Mouse (Mus musculus) hindbrain, postnatal 0 days (tissue): ENCODE measurements around the gene Amph. TPM values are rescaled to one million over a fixed set of nuclear protein-coding genes. Genes with fewer than 3 reads are reported as not detected.
"Not testable (repeated sequence)": the region's sequence is repeated elsewhere in the genome, so short reads cannot be mapped to it uniquely, and the experiment has no call there.

Source experiments
- ATAC-seq: fragments of 200-750 bp; cut with Nextera tagmentation; 2 replicates; pipeline ENCODE4 v1.8.0; 2017; ENCODE audit warnings: mild to moderate bottlenecking, moderate TSS enrichment, moderate library complexity
- DNase-seq: peaks from one replicate; pipeline ENCODE4 v3.0.0-alpha.2; 2015; ENCODE audit warnings: low spot score
- H3K27ac ChIP-seq: fragments of 300-500 bp; sonication (generic); 2 replicates; pipeline ENCODE4 v1.5.1; 2014; ENCODE audit warnings: mild to moderate bottlenecking
- H3K27me3 ChIP-seq: fragments of 300-500 bp; sonication (generic); 2 replicates; pipeline ENCODE4 v1.6.1; 2014; ENCODE audit warnings: low read length, mixed read lengths; ENCODE audit not compliant: insufficient read depth
- H3K36me3 ChIP-seq: fragments of 300-500 bp; sonication (generic); 2 replicates; pipeline ENCODE4 v1.6.1; 2014; ENCODE audit warnings: low read length, mixed read lengths; ENCODE audit not compliant: insufficient read depth
- H3K4me1 ChIP-seq: fragments of 300-500 bp; sonication (generic); 2 replicates; pipeline ENCODE4 v1.6.1; 2014; ENCODE audit warnings: antibody characterized with exemption, low read length, mixed read lengths; ENCODE audit not compliant: insufficient read depth
- H3K4me2 ChIP-seq: fragments of 300-500 bp; sonication (generic); 2 replicates; pipeline ENCODE4 v1.6.1; 2014; ENCODE audit warnings: low read depth, mild to moderate bottlenecking, low read length, moderate library complexity, mixed read lengths
- H3K4me3 ChIP-seq: fragments of 300-500 bp; sonication (generic); 2 replicates; pipeline ENCODE4 v1.5.1; 2014; ENCODE audit warnings: low read length
- H3K9ac ChIP-seq: fragments of 300-500 bp; sonication (generic); replicated peaks from 2 replicates; pipeline ENCODE4 v1.6.1; 2014; ENCODE audit warnings: mild to moderate bottlenecking, low read length, moderate library complexity, mixed read lengths
- H3K9me3 ChIP-seq: fragments of 300-500 bp; sonication (generic); 2 replicates; pipeline ENCODE4 v1.6.1; 2016; ENCODE audit warnings: low read length, mixed read lengths
- CTCF ChIP-seq: IDR thresholded peaks from 2 replicates; pipeline ENCODE4 v1.5.1; 2016; ENCODE audit warnings: antibody characterized with exemption, control low read depth, low read depth
- WGBS: fragments of 180-500 bp; shearing (Covaris S2); extraction: QIAGEN DNeasy Blood & Tissue Kit; methylation state at CpG from one replicate; pipeline ENCODE4 v1.1.7; 2014; 5-methylcytosine and 5-hydroxymethylcytosine counted together
- polyA plus RNA-seq: library from polyadenylated mRNA; unstranded; fragments of >200 nt; fragmentation: Nextera tagmentation; extraction: Ambion mirVana; gene quantifications from 2 replicates; pipeline ENCODE4 v1.2.1, GENCODE M21; 2015
- total RNA-seq: library from RNA; depleted of rRNA; stranded (reverse); fragments of >200 nt; gene quantifications from 2 replicates; pipeline ENCODE4 v1.2.3, GENCODE M21; 2014; rRNA removed

Amph gene
- total RNA-seq = 110 and 114 TPM in 2 replicates
- polyA plus RNA-seq = 65.1 TPM in 2 replicates

DNA sequence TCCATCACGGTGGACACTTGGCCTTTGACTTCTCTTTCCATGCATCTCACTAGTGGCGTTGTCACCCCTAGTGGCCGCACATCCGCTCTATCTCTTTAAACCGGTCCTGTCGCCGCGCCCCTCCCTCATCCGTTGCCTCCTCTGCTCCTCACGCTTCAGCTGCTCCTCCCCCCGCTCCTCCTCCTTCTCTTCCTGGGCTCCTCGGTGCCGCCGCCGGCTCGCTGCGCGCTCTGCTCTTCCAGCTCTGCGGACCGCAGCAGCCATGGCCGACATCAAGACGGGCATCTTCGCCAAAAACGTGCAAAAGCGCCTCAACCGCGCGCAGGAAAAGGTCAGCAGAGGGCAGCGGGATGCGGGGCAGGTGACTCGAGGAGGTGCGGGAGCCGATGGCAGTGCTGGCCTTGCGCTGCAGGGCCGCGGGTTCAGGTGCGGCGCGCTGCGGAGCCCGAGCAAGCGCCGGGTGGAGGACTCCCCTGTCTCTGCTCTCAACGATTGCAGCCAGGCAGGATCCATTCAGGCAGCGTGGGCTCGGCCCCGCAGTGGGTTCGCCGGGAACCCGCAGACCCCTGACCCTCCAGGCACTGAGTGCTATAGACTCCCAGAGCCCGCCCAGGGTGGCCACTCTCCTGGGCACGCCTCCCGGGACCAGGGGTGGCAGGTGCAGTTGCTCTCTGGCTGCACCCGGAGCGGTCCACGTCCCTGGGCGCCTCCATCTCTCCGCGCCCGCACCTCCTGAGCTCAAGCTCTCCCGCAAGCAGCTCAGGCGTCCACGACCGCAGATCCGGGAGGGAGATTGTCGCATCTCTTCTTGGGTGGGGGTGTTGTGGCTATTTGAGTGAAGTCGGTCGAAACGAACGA is at the start of gene Amph:
Amph (plus strand) TSS at position 35 of the 858 bp plus-strand sequence.
- no peaks in the 10 kb centered on the region for H3K9me3 ChIP-seq
- 0 out of 2 replicates have a peak, but pooled peaks cover 3% of the 10 kb centered on the region for H3K4me1 ChIP-seq
- peak; percentile 91 for DNase-seq
- ATAC-seq = peak; percentile 95
- WGBS = under 1% methylated on average over 70 of the region's 70 CpGs
- peak within 1 kb of the TSS; percentile 76 for H3K4me2 ChIP-seq
- peak within 1 kb of the TSS; percentile 93 for H3K4me3 ChIP-seq
- H3K27ac ChIP-seq = peak within 1 kb of the TSS; percentile 91
- peak within 1 kb of the TSS; percentile 89 for H3K9ac ChIP-seq
- no peaks in the 10 kb centered on the region for H3K36me3 ChIP-seq
- peak; percentile 77 for TF ChIP-seq CTCF
- no peaks in the 10 kb centered on the region for H3K27me3 ChIP-seq

DNA sequence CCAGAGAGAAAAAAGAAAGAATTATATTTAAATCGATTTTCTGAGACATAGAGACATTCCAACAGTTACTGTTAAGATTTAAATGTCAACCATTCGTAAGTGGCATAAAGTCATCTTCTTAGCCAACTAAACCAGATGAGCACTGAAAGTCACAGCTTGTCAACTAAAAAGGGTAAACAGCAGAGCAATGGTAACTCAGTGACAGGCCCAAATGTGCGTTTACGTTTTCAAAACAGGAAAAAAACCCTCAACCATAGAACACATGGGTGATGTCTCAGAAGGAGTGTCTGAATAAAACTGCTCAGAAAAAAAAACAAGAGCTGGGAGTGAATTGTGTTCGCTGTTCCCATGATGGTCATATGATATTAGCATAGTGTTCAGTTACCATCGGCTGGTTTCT is 44.4 kb upstream of the Amph start:
- Histone ChIP-seq H3K9me3 (no peaks in the 10 kb centered on the region), H3K36me3 (no peaks in the 10 kb centered on the region), H3K4me2 (no peak overlapping the region), H3K4me3 (no peak overlapping the region), H3K4me1 (no peaks in the 10 kb centered on the region), H3K27me3 (no peaks in the 10 kb centered on the region), H3K27ac (no peak overlapping the region), H3K9ac (no peak overlapping the region)
- TF ChIP-seq CTCF = no peak
- WGBS = 89% methylated on average over 6 of the region's 6 CpGs
- no peak for DNase-seq
- no peak for ATAC-seq

- ATAC-seq = no peak
- no peak overlapping the region for H3K4me3 ChIP-seq
- no peaks in the 10 kb centered on the region for H3K4me1 ChIP-seq
- H3K27ac ChIP-seq = no peak overlapping the region
- H3K9ac ChIP-seq = no peak overlapping the region
- DNase-seq = no peak
- H3K4me2 ChIP-seq = no peak overlapping the region
- no peaks in the 10 kb centered on the region for H3K9me3 ChIP-seq
- no peak for TF ChIP-seq CTCF
- no peaks in the 10 kb centered on the region for H3K27me3 ChIP-seq
- 81% methylated on average over 4 of the region's 4 CpGs for WGBS
- no peaks in the 10 kb centered on the region for H3K36me3 ChIP-seq
These were observed 33.2 kb upstream of the Amph start for GRCm38 (mm10) chr13:18914774-18915173.

- not testable (repeated sequence) for ATAC-seq, H3K9ac ChIP-seq, DNase-seq, H3K9me3 ChIP-seq, H3K36me3 ChIP-seq, H3K27ac ChIP-seq, H3K4me1 ChIP-seq, H3K27me3 ChIP-seq, H3K4me3 ChIP-seq, H3K4me2 ChIP-seq
- 91% methylated on average over 1 of the region's 2 CpGs for WGBS
These were observed 14.8 kb upstream of the Amph start for GRCm38 (mm10) chr13:18933191-18933590.

GRCm38 (mm10) chr13:18947686-18948085 is 319 bp upstream of the Amph start:
- 12% methylated on average over 5 of the region's 5 CpGs for WGBS
- Histone ChIP-seq H3K27ac (peak overlapping the region; percentile 91; the same call in 1 of the 2 replicates), H3K36me3 (no peaks in the 10 kb centered on the region), H3K4me1 (0 out of 2 replicates have a peak, but pooled peaks cover 3% of the 10 kb centered on the region), H3K9me3 (no peaks in the 10 kb centered on the region), H3K9ac (peak overlapping the region; percentile 89), H3K4me3 (peak overlapping the region; percentile 93), H3K4me2 (peak overlapping the region; percentile 76), H3K27me3 (no peaks in the 10 kb centered on the region)
- DNase-seq (peak; percentile 13), ATAC-seq (no peak)
- TF ChIP-seq CTCF = no peak

DNA sequence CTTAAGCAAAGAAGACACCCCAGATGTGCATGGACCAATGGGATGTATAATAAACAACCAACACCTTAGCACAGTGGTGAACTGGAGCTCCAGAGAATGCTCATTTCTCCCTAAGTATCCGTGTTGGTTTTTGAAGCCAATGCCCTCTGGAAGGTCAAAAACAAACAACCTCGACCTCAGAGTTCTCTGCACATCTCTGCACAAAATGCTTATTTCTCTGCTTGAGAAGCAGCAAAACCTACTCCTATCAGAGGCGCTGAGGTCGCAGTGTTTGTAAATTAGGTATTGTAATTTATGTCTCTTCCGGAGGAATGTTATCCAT is 985 bp downstream of the Amph start:
- TF ChIP-seq CTCF = no peak
- 3% methylated on average over 5 of the region's 5 CpGs for WGBS
- peak; percentile 33 for ATAC-seq
- 0 out of 2 replicates have a peak, but pooled peaks cover 3% of the 10 kb centered on the region for H3K4me1 ChIP-seq
- H3K9ac ChIP-seq = peak overlapping the region; percentile 89
- H3K27me3 ChIP-seq = no peaks in the 10 kb centered on the region
- no peaks in the 10 kb centered on the region for H3K9me3 ChIP-seq
- H3K36me3 ChIP-seq = no peaks in the 10 kb centered on the region
- peak overlapping the region; percentile 91 for H3K27ac ChIP-seq
- H3K4me2 ChIP-seq = peak overlapping the region; percentile 76
- DNase-seq = no peak
- peak overlapping the region; percentile 93 for H3K4me3 ChIP-seq

DNA sequence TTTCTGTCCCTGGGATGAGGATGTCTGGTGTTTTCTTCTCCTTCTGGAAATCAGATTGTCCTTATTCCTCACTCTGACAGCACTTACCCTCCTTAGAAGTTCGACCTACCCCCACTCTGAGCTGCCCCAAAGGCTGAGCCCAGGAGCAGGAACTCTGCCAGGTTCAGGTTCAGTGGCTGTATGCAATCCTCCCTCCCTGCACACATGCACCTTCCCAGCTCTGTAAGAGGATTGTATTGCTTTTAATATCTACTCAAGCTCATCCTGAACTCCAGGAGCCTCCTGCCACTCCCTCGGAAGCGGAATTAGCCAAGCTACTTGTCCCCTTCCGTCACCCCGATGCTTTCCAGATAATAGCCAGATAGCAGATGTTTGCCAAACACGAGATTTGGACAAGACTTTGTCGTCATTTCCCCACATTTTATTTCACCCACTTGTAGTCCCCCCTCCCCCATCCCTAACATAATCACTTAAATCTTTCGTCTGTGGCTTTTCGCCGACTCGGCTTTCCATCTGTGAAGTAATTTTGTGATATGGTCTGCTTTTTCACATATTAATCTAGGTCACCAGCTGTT is 1.7 kb downstream of the Amph start:
- H3K9me3 ChIP-seq = no peaks in the 10 kb centered on the region
- H3K27me3 ChIP-seq = no peaks in the 10 kb centered on the region
- TF ChIP-seq CTCF = no peak
- H3K9ac ChIP-seq = 0 out of 2 replicates have a peak overlapping the region, but pooled peaks have one; percentile 89
- DNase-seq (peak; percentile 8), ATAC-seq (no peak)
- peak overlapping the region; percentile 76 for H3K4me2 ChIP-seq
- no peak overlapping the region for H3K27ac ChIP-seq
- no peaks in the 10 kb centered on the region for H3K36me3 ChIP-seq
- 0 out of 2 replicates have a peak, but pooled peaks cover 3% of the 10 kb centered on the region for H3K4me1 ChIP-seq
- WGBS = 52% methylated on average over 11 of the region's 11 CpGs
- peak overlapping the region; percentile 93 for H3K4me3 ChIP-seq
